Mouse (Mus musculus) fat pad, adult 2 months (tissue): ENCODE results near the gene Ctsh.
"Not testable (repeated sequence)": the region's sequence is repeated elsewhere in the genome, so short reads cannot be mapped to it uniquely, and the experiment has no call there.

Experiments used
- DNase-seq: peaks from one replicate; pipeline ENCODE4 v3.0.0-alpha.2; 2011; ENCODE audit warnings: low read depth, low spot score; ENCODE audit errors: extremely low read depth

The Ctsh gene

GRCm38 (mm10) chr9:90056716-90057115, 2.8 kb downstream of the Ctsh start:
- DNase-seq, result no peak

DNA sequence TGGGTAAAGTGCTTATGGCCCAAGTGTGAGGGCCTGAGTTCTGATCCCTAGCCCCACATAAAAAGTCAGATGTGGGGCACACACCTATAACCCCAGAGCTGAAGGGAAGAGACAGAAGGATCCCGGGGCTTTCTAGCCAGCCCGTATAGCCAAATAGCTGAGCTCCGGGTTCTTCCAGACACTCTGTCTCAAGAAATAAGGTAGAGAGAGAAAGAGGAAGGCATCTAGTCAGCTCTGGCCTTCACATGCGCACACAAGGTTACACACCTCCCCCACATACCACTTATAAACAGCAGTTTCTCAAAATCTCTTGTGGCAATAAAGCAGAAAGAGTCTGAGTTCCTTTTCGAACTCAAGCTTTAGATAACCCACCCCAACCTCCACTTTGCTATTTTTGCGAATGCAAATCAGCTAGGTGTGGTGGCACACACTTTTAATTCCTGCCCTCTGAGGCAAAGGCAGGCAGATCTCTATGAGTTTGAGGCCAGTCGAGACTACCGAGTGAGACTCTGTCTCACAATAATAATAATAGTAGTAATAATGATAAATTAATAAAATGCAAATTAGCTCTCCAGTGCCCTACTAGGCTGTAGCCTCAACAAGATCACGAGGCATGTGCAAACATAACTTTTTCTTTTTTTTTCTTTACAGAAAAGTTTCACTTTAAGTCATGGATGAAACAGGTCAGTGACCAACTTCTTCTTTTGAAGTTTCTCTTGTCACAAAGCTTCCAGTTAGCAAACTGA, 6.0 kb downstream of the Ctsh start:
- DNase-seq, result no peak

DNA sequence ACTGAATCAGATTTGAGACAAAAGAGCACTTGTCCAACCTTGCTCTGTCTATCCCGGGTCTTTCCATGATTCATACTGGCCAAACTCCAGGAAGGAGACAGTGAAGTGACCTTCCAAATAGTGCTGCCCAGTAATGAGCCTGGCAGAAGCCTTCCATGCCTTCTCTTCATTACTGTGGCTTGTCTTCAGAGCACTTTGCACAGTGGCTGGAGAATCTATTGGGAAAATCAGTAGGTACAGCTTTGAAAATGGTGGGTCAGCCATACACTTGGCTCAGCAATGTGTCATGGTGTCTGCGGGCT, 6.6 kb downstream of the Ctsh start:
- no peak for DNase-seq

- not testable (repeated sequence) for DNase-seq
Measured at GRCm38 (mm10) chr9:90060932-90061331, 7.0 kb downstream of the Ctsh start.

DNA sequence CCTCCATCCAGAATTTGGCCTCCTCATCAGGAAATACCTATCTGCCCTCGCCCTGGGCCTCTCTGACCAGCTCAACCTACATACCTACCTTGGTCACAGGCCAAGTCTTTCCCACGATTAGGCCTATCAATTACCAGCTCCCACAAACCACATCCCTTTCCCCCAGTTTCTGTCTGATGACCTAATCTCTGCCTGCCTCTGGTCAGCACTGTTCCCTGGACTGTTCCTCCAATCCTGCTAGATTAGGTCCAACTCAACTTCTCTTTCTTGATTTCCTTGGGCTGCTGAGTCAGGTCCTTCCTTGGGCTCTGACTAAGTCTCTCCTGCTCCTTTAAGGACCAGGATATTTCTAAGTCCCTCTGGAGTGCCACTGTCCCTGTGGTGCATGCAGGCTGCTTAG, 13.4 kb downstream of the Ctsh start:
- DNase-seq, result no peak

DNA sequence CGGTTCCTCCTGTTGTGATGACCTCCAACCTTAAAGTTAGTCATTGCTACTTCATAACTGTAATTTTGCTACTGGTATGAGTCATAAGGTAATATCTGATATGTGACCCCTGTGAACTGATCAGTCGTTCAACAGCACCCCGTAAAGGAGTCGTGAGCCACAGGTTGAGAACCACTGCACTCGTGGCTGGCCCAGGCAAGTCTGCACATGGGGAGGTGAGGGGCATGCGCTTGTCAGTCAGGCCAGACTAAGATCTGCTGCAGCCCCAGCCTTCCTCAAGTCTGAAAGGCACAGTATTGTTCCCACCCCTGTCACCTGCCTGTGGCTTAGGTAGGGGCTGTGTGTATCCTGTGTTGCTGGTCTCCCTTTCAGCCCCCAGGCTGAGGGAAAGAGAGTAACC, 14.8 kb downstream of the Ctsh start:
- no peak for DNase-seq

DNA sequence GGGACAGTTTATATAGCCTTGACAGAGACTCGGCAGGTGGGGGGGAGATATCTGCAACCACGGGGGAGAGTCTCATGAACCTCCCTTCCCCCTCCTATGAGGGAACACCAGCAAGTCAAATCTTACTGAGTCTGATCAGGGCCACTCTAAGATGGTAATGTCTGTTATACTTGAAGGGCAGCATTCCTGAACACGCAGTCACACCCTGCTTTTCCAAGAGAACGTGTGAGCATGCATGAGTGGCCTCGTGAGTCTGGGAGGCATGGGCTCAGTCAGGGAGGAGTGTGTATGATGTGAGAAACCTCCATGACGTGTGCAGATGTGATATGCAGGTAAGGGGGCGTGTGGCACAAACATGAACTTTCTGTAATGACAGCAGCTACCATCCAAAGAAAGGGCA, 15.5 kb downstream of the Ctsh start:
- no peak for DNase-seq

- DNase-seq, result no peak
Measured at GRCm38 (mm10) chr9:90070174-90070573, 16.2 kb downstream of the Ctsh start.

DNA sequence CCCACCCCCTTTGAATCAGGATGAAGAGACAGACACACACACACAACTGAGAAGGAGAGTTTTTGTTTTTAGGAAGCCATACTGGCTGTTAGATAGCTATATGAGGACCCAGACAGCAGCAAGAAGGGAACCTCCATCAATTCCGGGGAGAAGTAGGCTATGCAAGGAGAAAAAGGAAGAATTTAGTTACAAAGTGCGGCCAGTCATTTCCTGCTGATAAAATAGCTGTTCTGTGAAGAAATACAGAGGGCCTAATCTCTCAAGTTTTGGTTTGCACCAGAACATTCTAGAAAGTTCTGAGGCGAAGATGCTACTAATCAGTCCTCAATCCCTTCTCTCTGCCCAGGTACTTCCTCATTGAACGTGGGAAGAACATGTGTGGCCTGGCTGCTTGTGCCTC, 21.4 kb downstream of the Ctsh start:
- DNase-seq, result no peak

GRCm38 (mm10) chr9:90076131-90076530, 22.2 kb downstream of the Ctsh start:
- DNase-seq, result no peak

GRCm38 (mm10) chr9:90076849-90077461, 23.0 kb downstream of the Ctsh start:
- DNase-seq, result no peak

DNA sequence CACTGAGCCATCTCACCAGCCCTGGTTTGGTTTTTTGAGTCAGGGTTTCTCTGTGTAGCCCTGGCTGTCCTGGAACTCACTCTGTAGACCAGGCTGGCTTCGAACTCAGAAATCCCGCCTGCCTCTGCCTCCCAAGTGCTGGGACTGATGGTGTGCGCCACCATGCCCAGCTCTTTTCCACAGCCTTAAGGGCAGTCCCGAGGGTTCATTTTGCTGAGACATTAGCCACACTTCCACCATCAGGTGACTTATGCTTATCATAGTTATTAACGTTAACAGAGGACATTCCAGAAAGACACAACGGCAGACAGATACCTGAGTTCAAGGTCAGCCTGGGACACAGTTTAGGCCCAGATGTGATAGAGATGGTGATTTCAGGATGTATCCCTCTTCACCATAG, 28.0 kb downstream of the Ctsh start:
- DNase-seq, result not testable (repeated sequence)

DNA sequence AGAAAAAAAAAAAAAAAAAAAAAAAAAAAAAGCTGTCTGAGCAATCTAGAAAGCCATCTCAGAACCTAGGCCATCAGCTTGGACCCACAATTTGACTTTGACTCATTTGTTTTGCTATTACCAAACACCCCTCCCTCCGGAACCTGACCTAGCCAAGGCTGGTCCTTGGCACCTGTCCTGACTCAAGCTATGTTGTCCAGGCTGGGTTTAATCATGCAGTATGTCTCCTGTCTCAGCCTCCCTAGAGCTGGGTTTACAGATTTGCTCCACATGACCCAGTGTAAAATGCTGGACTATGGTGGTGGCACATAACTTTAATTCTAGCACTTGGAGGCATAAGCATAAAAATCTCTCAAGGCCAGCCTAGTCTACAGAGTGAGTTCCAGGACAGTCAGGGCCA, 29.0 kb downstream of the Ctsh start:
- DNase-seq, result no peak

- DNase-seq, result no peak
Measured at GRCm38 (mm10) chr9:90084152-90084551, 30.2 kb downstream of the Ctsh start.

DNA sequence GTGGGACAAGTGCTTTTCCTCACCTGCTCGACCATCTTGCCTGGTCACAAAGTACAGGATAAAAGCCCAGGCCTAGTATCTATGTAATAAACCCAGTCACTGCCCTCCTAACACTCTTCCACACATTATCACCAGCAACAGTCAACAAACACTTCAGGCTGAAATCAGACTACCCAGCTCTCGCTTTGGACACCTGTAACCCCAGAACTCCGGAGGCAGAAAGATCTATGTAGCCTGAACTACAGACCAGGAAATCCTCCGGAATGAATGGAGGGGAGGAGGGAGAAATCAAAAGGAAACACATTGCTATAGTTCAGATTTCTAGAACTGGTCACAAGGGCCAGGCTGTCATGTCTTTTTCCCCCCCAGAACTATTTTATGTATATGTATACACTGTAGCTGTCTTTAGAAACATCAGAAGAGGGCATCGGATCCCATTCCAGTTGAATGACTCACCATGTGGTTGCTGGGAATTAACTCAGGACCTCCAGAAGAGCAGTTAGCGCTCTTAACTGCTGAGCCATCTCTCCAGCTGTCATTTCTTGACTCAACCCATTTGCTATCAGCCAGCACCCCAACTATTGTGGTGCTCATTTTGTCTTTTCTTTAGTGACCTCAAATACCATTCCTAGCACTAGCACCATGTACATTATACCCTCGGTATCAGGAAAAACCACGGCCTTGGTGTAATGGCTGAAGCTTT, 31.0 kb downstream of the Ctsh start:
- DNase-seq, result no peak

- no peak for DNase-seq
Measured at GRCm38 (mm10) chr9:90087906-90088485, 34.0 kb downstream of the Ctsh start.

DNA sequence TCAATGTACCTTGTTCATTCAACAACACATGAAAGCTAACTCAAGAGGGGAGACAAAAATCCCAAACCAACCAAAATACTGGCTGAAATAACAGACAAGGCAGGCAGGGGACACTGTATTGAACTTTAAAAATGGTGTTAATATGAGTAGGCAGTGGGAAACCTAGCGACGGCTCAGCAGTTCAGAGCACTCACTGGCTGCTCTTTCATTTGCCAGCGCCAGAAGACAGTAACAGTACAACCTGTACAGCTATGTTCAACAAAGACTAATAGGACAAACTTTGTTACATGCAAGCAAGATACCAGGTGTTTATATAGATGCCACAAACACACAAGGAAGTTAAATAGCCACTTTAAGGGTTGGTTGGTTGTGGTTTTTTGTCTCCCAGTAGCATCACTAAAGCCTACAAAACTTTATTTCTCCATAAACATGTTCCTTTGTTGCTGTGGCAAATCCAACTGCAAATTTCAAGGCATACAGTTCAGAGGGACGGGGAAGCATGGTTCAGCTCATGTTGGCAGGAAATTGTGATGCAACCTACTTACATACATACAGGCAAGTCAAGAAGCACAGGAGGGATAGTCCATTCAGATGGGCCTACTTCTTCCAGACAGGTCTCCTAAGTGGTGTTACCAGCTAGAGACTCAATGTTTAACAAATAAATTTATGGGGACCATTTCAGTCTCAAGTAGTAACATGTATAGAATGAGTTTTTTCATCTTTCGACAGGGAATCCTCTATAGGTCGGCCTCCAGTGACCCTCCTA, 35.6 kb downstream of the Ctsh start:
- DNase-seq, result no peak

- no peak for DNase-seq
Measured at GRCm38 (mm10) chr9:90098934-90099333, 45.0 kb downstream of the Ctsh start.

DNA sequence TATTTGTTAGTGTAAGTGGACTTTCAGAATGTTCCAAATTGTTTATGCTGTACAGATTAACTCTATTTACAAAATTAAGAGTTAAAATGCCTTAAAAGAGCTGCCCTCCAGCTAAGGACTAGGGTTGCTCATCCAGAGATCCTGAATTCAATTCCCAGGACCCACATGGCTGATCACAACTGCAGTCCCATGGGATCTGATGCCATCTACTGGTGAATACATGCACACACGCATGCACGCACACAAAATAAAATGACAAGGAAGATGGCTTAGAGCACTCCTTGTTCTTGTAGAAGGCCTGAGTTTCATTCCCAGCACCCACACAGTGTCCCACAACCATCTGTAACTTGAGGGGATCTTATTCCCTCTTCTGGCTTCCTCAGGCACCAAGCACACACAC, 46.8 kb downstream of the Ctsh start:
- no peak for DNase-seq

DNA sequence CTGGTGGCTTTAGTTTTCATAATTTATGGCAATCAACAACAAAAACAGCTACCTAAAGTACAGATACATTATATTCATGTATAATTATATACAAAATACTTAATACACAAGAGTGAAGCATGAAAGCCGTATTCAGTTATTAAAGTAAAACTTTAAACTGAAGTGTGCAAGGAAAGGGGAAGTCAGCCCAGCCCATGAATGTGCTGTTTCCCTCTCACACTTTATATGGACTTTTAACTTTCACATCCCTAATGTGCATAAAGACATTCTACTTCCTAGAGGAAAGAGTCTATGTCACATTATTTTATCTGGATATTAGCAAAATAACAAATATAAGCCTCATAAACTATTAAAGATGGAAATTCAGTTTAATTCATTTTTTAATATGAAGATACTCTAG, 51.5 kb downstream of the Ctsh start:
- DNase-seq, result no peak

GRCm38 (mm10) chr9:90106915-90107314, 53.0 kb downstream of the Ctsh start:
- DNase-seq, result no peak
